Mouse (Mus musculus) lung, adult 2 months (tissue): Measurements from ENCODE around the gene Tcp11l1.

Source experiments
- CTCF ChIP-seq: fragments of 200-500 bp; IDR thresholded peaks from 2 replicates; pipeline ENCODE4 v1.5.1; 2011; ENCODE audit warnings: mild to moderate bottlenecking, low read length, control low read depth; ENCODE audit not compliant: insufficient read depth
- POLR2A ChIP-seq: fragments of 200-500 bp; IDR thresholded peaks from 2 replicates; pipeline ENCODE4 v1.6.1; 2011; ENCODE audit warnings: low read depth, mild to moderate bottlenecking, control low read depth, low read length, borderline replicate concordance; ENCODE audit errors: extremely low read depth

DNA sequence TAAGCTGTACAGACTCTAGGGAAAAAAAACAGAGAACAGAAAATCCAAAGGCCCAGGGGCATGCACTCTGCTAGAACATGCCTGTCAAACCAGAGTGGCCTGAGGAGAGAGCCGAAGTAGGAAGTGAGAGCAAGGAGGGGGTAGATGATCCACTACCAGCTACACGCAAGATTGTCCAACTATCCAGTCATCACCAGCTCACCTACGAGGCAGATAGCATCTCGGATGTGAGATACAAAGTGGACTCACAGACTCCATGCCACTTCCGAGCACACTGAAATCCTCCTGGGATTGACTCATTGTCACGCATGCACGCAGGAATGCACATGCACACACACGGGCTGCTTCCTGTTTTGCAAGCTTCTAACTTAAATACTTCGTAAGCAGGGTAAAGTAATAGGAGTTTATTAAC is 20.1 kb upstream of the Tcp11l1 start:
- TF ChIP-seq CTCF = no peak
- no peak for TF ChIP-seq POLR2A
